Mouse (Mus musculus) spleen, adult 2 months (tissue): ENCODE results near the gene Slco4a1.

Experiments
- CTCF ChIP-seq: fragments of 200-500 bp; IDR thresholded peaks from 2 replicates; pipeline ENCODE4 v1.5.1; 2011; ENCODE audit warnings: mild to moderate bottlenecking, inconsistent platforms; ENCODE audit not compliant: insufficient read depth, insufficient read length, insufficient replicate concordance; ENCODE audit errors: extremely low read depth
- POLR2A ChIP-seq: fragments of 200-500 bp; IDR thresholded peaks from 2 replicates; pipeline ENCODE4 v1.6.1; 2011; ENCODE audit warnings: low read depth, low read length, inconsistent platforms

DNA sequence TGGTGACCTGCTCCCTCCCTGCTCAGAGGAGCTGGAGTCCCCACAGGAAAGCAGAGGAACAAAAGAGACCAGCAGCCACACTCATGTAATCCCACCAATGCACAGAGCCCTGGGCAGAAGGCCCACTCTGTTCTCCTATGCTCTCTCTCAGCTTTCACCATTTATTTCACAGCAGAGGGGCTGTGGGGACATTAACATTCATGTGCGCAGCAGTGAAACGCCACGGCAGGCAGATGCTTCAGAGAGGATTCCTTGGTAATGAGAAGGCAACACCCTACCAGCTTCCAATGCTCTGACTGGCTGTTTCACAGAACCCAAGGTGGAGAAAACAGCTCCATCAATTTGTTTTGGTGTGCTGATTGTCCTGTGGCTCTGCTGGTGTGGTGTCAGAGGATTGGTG lies 29.3 kb downstream of the Slco4a1 start:
- TF ChIP-seq POLR2A (no peak), CTCF (no peak)
